Mouse (Mus musculus): ENCODE measurements around the gene Pon2.

The Pon2 gene

GRCm38 (mm10) chr6:5292841-5293240, 5.4 kb downstream of the Pon2 start:
- DNase-seq (ENCODE audit: low read depth, low spot score): no peak

DNA sequence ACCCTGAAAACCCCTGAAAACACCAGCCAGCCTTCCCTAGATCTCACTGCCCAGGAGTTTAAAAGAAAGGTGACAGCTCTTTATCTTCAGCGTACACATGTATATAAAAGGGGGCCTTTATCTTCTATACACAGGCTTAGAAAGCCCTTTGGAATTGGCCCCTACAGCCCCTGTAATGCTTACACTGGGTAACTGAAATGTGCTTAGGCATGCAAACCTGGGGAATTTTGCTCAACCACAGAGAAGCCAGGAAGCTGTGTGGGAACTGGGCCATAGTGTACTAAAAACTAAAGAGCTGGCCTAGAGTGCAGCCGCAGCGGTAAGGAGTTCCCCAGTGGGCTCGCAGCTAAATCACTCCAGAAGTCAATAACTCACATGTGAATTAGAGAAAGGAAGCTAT, 6.8 kb downstream of the Pon2 start:
- peak; percentile 13 for DNase-seq (ENCODE audit: low read depth, low spot score)

GRCm38 (mm10) chr6:5287919-5288318, 10.3 kb downstream of the Pon2 start:
- DNase-seq (ENCODE audit: low read depth, low spot score): no peak

DNA sequence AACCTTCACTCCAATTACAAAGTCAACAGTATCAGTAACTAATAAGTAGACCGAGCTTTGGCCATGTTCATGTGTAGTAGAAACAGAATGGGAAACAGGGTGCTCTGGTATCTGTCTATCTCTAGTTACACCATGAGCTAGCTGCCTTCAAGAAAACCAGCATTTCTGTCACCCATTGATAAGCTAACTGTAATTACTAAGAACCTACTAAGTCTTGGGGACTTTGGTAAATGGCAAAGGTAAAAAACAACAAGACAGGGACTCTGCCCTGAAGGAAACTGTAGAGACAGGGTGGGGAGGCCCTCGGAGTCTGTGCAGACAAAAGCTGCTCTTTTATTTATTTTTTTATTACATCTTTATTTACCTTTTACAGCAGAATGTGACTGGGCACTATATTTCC, 10.9 kb downstream of the Pon2 start:
- no peak for DNase-seq (ENCODE audit: low read depth, low spot score)

- no peak for DNase-seq (ENCODE audit: low read depth, low spot score)
These were observed 15.8 kb downstream of the Pon2 start for GRCm38 (mm10) chr6:5282418-5282817.

GRCm38 (mm10) chr6:5280576-5281305, 17.5 kb downstream of the Pon2 start:
- DNase-seq (ENCODE audit: low read depth, low spot score): no peak

DNA sequence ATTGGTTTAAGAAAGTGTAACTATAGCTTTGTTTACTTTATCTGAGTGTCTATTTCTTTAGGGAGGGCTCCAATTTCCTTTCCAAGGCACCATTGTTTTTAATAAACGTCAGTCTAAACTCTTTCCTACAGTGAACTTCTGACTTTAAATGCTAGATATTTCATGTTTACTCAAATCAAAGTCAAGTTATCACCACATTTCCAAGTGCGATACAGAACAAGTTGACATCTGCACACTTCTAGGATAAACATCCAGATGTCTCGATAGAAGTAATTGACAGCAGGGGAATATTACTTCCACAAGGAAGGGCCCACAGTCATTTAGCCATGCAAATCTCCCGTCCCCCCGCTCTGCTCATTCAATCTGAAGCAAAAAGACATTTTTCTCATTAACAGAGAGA, 20.3 kb downstream of the Pon2 start:
- no peak for DNase-seq (ENCODE audit: low read depth, low spot score)

- no peak for DNase-seq (ENCODE audit: low read depth, low spot score)
These were observed 28.6 kb downstream of the Pon2 start for GRCm38 (mm10) chr6:5269641-5270040.

- no peak for DNase-seq (ENCODE audit: low read depth, low spot score)
These were observed 33.5 kb downstream of the Pon2 start for GRCm38 (mm10) chr6:5264793-5265192.

DNA sequence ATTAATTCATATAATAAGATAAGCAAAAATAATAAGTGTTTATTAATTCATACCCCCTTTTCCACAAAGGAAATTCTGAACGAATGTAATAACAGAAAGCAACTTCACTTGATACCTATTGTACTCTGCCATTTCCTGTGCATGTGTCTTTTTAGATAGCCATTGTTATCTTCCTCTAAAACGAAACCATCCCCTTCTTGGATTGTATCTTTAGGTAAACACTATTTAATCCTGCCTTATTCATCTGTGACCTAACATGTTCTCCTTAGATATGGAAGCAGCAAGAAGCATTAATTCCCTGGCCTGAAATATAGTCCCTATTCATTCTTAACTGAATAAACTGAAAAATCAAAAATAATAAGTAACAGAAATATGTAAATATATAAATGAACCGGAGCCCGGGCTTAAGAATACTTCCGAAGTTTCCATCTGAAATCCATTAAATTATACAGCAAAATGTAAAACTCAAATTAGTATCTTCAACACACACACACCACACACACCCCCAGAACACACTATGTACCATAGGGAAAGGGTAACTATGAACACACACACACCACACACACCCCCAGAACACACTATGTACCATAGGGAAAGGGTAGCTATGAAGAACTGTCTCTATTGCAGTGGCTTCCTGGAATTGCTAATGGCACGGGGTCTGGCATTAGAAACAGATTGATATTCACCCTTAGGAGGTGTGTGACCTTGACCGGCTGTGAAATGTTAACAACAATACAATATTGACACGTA, 34.8 kb downstream of the Pon2 start:
- no peak for DNase-seq (ENCODE audit: low read depth, low spot score)

DNA sequence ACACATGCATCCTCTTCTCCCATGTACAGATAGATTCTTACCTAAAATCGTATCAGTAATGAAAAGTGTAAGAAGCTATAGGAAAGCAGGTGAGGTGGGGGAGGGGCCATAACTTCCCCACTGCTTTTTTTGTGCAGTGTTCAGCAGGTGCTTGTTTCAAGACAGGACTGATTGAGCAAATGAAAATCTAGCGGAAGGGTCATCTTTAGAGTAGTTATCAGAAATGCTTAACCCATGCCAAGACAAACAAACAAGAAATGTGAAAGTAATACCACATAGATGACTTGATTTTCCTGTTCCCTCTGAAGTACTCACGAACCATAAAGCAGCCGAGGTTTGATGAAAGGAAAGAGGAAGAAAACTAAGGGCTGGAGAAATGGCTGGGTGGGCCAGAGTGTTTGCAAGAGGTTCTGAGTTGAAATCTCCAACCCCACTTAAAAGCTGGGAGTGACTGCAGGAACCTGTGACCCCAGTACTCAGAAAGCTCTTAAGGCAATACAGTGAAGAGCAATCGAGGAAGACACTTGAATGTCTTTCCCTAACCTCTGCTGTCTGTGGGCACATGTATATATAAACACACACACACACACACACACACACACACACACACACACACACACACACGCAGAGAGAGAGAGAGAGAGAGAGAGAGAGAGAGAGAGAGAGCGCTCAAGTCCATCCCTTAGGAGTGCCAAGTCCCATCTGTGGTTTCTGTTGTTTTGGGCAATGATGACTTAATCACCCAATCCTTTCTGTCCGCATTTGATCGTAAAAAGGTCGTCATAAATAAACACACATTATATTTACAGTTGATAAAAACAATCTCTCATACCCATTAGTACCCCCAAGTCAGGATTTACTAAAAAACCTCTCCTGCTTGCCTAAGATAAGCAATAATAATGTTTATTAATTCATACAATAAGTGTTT, 35.7 kb downstream of the Pon2 start:
- no peak for DNase-seq (ENCODE audit: low read depth, low spot score)

- DNase-seq (ENCODE audit: low read depth, low spot score): peak; percentile 53
These were observed 42.4 kb downstream of the Pon2 start, which contains the start of gene Pon3 for GRCm38 (mm10) chr6:5255722-5256451. TSS of gene Pon3 (minus strand) at chr6:5256286.

- no peak for DNase-seq (ENCODE audit: low read depth, low spot score)
These were observed 43.0 kb downstream of the Pon2 start for GRCm38 (mm10) chr6:5255291-5255690.

- DNase-seq (ENCODE audit: low read depth, low spot score): no peak
These were observed 43.4 kb downstream of the Pon2 start for GRCm38 (mm10) chr6:5254869-5255268.

DNA sequence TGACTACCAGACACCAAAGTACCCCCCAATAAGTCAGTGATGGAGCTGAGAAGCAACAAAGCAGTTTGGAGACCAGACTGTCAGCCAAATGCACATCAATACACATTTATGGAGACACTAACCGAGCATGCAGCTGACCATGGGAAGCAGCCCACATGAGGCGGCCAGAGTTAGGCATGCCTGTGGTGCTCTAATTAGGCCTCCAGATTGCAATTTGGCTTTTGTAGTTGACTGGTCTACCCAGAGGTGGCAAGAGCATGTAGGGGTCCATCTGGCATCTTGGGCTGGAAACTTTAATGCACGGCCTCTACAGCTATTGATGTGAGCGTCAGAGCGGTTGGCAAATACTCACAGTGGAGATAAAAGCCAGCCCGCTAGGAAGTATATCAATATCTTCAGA, 52.3 kb downstream of the Pon2 start:
- no peak for DNase-seq (ENCODE audit: low read depth, low spot score)

DNA sequence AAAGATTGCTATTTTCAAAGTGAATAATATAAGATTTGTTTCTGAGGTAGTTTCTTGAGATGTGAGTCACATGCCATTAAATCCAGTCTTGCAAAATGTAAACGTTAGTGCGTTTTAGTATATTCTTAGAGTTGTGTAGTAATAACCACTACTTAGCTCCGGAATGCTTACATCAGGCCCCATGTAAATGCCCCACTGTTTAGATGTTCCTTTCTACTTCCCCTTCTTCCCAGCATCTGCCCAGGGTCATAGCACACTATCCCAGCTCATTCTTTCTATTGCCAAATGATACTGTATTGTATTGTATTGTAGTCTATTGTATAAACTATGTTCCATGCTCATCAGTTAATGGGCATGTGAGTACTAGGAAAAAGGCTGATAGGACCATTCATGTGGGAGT, 59.5 kb downstream of the Pon2 start:
- DNase-seq (ENCODE audit: low read depth, low spot score): no peak

GRCm38 (mm10) chr6:5237510-5237909, 60.7 kb downstream of the Pon2 start:
- DNase-seq (ENCODE audit: low read depth, low spot score): no peak

- no peak for DNase-seq (ENCODE audit: low read depth, low spot score)
These were observed 61.3 kb downstream of the Pon2 start for GRCm38 (mm10) chr6:5236843-5237371.

DNA sequence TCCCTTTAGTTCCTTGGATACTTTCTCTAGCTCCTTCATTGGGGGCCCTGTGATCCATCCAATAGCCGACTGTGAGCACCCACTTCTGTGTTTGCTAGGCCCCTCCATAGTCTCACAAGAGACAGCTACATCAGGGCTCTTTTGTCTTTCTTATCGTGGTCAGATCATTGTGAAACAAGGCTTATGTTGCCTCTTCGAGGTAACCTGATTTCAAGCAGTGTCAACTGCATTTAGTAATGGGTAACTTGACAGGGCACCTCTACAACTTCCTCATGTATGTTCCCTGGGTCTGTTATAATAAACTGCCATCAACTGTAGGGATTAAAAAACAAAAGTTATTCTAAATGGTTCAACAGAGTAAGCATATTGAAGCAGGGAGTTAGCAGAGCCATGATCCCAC, 63.7 kb downstream of the Pon2 start:
- DNase-seq (ENCODE audit: low read depth, low spot score): no peak

- no peak for DNase-seq (ENCODE audit: low read depth, low spot score)
These were observed 64.4 kb downstream of the Pon2 start for GRCm38 (mm10) chr6:5233812-5234211.

- DNase-seq (ENCODE audit: low read depth, low spot score): no peak
These were observed 66.2 kb downstream of the Pon2 start for GRCm38 (mm10) chr6:5232022-5232421.

Data from CD4-positive, CD25-positive, alpha-beta regulatory T cell, adult 2 months (primary cell).